Mouse (Mus musculus): ENCODE measurements around the gene Fgfr2.

Gene Fgfr2

GRCm38 (mm10) chr7:130380367-130380766 is 2742.8 kb downstream of the Fgfr2 start:
- no peak for DNase-seq (ENCODE audit: low spot score)

GRCm38 (mm10) chr7:130379886-130380285 is 2743.3 kb downstream of the Fgfr2 start:
- DNase-seq (ENCODE audit: low spot score): no peak

GRCm38 (mm10) chr7:130378308-130378707 is 2744.8 kb downstream of the Fgfr2 start:
- DNase-seq (ENCODE audit: low spot score): no peak

DNA sequence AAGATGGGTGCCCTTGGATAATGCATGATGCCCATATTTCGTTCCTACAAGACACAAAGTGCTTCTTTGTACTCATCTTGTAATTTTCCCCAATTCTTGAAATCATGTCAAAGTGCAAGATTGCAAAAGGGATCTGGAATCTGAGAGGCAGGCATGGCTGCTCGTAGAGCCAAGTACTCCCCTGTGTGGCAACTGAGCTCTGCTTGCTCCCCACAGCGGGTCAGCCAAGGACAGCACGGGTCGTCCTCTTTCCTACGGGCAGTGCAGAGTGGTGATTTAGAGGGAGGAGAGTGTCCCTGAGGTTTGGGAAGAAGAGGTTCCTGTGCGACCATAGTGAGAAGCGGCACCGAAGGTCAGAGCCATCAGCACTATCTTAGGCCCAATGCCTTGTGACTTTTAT is 2748.8 kb downstream of the Fgfr2 start:
- no peak for DNase-seq (ENCODE audit: low spot score)

DNA sequence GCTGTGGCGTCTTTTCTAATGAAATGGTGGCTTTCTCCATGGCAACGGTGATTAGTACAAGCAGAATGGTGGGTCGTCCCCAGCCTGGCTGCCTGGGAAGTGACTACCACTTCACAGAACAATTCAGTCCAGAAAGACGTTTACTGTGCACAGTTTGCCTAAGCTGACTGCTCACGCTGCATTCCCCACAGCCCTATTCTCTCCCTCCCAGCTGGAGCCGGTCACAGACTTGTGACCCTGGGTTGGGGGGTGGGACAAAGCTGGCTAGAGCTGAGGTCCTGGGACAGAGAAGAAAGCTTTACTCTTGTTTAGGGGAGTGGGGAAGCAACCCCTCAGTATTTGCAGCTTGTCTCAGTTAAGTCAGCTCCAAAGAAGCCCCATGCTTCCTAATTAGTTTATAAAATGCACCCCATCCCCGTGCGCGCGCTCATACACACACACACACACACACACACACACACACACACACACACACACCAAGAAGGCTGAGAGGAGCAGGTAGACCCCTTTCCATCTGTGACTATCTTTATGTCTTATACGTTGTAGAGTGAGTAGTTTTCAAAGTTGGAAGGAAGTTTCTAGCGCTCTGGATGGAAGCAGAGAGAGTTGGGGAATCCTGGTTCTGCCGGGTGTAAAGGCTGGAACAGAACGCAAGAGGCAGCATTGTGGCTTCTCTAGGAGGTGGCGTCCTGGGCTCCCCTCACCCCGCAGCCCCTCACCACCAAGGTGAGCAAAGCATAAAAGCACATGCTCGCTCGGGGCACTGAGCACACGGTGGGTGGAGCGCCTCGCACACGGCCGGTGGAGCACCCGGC is 2754.1 kb downstream of the Fgfr2 start:
- no peak for DNase-seq (ENCODE audit: low spot score)

DNA sequence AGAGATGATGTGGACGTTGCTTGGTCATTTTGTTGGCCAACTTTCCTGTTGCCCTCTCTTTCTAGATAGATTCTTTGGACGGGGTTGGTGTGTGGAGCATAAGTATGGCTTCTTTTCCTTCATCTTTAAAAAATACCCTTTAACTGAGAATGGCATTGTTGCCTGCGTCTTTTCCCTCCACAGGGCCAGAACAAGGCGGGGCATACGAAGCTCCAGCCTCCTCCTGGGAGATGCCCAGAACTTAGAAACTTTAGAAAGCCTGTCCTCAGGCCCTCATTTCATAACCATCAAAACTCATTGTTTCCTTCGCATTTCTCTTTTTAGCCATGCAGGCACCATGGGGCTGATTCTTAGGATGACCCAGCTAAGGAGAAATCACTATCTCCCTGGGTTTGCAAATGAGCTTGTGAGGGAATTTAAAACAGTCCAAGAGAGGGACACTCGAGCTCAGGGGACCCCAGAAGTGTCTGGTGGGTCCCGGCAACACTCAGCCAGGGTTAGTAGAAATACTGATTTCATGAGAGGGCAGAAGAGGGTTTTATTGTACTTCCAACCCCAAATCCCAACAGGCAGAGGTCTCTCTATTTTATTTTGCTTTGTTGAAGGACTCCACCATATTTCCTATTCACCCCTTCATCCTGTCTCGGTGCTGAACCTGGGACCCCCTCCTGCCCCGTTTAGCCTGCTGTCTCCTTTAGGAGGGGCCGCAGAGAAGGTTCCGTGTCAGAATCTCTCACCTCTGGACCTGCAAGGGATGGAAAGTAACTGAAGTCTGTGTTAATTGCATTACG is 2754.9 kb downstream of the Fgfr2 start:
- DNase-seq (ENCODE audit: low spot score): no peak

- DNase-seq (ENCODE audit: low spot score): no peak
These were observed 2755.7 kb downstream of the Fgfr2 start for GRCm38 (mm10) chr7:130367222-130368035.

DNA sequence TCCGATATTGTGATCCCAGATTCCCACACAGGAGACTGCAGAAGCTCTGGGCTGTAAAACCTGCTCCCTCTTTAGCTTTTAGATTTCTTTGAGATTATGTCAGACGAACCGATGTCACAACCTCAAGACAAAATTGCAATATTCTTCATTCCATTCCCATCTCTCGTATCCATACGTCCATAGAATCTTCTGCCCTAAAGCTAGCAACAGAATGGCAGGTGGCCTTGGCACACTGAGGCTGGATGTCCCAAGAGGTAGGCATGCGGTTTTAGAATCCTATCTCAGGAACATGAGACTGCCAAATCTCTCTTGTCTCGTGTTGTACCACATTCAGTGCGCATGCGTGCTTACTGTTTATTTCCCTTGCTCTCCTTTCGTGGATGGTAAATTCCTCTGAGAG is 2757.4 kb downstream of the Fgfr2 start:
- DNase-seq (ENCODE audit: low spot score): no peak

DNA sequence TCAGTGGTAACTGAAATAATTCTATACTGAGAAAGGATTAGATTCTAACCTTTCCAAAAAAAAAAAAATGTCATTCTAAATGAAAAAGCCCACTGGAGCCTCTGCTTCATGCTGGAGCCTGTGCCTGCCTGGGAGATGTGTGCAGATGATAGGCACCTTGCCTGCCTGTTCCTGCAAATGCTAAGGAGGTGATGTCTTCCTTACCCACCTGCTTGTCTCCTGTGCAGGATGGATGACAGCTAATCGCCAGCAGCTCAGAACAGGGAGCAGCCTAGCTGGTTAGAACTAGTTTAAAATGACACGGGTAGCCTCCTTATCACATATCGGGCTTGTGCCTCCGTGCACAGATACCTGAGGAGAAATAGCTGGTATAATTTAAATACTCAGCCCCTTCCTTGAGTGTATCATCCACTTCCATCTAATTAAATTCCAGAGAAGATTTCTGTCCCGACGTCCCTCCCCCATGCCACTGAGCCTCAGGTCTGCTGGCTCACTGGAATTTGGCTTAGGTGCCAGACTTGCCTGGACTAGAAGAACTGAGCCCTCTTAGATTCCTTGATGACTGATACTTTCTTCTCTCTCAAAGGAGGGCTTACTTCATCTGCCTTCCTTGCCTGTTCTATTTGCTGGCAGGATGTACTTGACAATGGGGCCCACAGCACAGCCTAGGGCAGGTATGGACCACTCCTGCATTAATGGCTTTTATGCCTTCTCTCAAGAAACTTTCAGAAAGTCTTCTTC is 2782.6 kb downstream of the Fgfr2 start:
- DNase-seq (ENCODE audit: low spot score): no peak

DNA sequence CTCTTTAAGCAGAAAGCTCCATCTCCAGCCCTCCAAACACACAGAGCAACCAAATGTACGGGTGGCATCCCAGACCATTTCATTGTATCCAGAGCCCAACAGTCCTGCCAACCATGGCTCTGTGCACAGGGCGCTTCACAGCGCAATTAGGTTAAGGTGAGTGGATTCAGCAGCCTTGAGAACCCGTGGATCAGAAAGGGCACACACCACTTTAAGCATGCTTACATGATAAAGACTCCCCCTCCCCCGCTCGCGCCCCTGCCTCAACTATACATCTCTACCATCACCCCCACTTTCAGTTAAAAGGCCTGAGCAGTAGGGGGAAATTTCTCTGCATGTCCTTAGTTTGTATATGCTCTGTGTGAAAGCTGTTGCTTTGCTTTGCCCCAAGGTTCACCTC is 2785.5 kb downstream of the Fgfr2 start:
- no peak for DNase-seq (ENCODE audit: low spot score)

GRCm38 (mm10) chr7:130335440-130336051 is 2787.6 kb downstream of the Fgfr2 start:
- no peak for DNase-seq (ENCODE audit: low spot score)

DNA sequence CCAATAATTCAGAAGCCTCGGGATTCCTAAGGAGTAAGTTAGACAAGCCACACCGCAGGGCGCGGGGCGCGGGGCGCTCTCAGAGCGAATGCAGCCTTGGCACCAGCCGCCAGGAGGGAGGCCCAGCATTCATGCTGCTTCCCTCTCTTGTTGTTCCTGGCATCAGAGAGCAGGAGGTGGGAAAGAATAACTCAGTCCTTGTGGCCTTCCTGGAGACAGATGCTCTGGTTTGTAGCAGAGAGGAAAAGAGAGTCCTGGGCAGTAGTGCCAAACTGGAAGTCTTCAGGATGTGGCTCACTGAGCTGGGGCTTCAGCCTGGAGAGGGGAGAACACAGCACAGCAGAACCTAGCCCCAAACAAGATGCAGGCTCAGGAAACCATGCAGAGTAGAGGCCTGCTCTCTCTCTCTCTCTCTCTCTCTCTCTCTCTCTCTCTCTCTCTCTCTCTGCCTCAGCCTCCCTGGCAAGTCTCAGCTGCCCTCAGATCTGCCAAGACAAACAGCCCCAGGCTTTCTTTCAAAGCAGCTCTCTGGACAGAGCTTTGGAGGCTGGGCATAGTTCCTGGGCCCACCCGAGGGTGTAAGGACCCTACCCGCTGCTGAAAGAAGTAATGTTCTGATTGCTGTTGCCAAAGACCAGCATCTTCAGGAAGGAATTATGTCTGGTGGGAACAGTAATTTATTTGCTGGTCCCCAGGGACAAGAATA is 2790.5 kb downstream of the Fgfr2 start:
- no peak for DNase-seq (ENCODE audit: low spot score)

GRCm38 (mm10) chr7:130327603-130328365 is 2795.4 kb downstream of the Fgfr2 start:
- DNase-seq (ENCODE audit: low spot score): no peak

DNA sequence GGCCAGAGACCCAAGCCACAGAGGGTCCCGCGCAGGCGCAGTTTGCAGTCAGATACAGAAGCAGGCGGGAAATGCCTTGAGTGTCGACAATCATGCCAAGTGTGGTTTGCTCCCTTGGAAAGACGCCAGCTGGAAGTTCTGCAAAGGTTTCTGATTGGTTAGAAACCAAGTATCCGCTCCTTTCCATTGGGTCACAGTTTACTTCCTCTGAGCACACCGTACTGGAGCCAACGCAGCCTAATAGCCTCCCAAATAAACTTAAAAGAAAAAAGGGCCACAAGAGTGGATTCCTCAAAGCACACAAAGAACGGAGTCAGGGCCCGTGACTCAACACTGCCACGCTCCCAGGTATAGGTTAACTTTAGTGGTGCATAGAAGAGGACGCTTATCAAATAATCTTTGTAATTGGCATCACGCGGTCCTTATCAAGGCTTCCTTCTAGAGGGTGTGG is 2797.1 kb downstream of the Fgfr2 start:
- no peak for DNase-seq (ENCODE audit: low spot score)

DNA sequence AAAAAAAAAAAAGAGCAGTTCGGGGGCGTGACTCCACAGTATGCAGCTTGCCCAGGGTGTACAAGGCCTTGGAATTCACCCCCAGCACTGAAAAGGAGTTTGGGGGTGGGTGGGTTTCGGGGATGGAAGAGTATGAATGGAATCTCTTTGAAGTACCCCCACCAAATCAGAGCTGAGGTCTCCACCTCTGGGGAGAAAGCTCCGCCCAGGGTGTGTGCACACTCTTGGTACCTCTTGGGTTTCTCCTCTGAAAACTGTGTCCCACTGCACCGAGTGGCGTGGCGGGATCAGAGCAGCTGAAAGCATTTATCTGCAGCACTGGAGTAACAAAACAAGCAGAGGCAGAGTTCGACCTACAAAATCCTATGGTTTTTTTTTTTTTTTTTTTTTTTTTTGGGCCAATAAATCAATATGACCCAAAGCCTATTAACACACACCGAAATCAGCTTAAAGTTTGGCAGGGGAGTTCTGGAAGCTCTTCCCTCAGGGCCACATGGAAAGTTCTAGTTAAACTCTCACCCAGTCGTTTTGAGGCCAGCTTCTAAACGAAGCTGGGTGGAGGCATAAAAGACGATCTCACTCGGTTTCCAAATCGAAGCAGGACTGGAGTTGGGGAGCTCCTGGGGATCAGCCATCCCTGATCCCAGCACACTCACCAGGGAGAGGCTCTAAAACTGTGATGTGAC is 2798.3 kb downstream of the Fgfr2 start:
- no peak for DNase-seq (ENCODE audit: low spot score)

DNA sequence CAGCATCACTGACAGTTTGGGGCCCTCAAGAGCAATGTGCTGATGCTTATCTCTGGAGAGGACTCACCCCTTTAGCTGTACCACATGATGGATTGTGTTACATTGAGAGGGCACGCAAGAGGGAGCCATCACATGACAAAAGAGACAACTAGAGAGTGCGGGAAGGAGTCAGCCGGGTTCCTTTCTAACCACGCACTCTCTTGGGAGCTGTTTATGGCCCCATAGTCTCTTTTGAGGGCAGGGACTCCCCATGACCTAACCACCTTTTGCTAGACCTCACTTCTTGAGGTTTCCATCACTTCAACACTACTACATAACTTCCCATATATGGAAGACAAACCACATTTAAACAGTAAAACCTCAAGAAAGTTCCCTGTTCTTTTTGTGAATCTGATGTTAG is 2799.4 kb downstream of the Fgfr2 start:
- no peak for DNase-seq (ENCODE audit: low spot score)

DNA sequence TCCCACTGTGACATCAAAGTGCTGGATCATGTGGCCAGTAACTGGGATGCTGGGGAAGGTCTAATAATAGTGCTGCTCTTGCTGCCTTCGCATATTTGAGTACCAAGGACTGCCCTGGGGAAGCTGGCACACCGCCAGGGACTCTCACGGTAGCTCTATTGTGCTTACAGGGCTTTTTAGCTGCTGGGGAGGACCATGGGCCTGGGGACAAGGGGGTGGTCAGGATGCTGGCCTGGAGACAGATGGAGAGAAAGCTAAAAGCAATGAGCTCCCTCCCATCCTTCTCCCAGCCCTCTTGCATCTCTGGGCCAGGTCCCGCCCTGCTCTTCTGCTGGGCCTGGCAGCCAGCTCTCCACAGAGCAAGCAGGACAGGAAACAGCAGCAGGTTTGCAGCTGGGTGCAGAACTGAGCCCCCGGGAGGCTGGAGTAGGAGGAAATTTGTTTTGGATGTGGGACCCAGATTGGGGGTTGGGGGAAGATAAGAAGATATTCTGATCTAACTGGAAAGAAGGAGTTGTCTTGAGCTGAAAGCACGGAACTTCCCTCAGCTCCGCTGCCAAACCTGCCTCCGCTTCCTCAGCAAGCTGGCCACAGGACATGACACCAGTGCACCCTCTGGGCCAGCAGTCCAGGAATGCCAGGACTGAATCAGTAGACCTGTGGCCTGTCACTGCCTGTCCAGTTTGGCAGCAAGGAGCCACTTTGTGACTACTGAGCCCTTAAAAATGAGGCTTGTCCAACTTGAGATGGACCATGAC is 2803.2 kb downstream of the Fgfr2 start:
- DNase-seq (ENCODE audit: low spot score): peak; percentile 46

DNA sequence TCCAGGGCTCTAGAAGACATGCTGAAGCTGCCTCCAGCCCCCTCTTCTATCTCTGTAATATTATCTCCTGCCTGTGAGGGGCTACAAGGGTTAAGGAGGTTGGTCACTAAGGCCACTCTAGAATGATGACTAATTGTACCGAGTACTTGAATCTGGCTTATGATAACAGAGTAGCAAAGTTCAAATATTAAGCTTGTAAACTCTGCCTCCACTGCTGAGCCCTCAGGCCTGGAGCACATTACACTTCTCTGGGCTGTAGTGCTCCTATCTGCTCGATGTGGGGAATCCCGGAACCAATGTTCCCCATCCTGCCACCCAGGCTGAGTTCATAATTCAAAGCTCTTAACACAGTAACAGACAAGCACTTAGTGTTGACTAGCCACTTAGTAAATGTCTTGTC is 2806.9 kb downstream of the Fgfr2 start:
- no peak for DNase-seq (ENCODE audit: low spot score)

GRCm38 (mm10) chr7:130315221-130315620 is 2807.9 kb downstream of the Fgfr2 start:
- no peak for DNase-seq (ENCODE audit: low spot score)

Measured in layer of hippocampus, adult 11-12 months (tissue).